Mouse (Mus musculus) frontal cortex, postnatal 36 days (tissue): ENCODE measurements around the gene Whamm.

Experiments used
- DNase-seq, 2 experiments: peaks; one replicate each; pipeline ENCODE4 v3.0.0; 2022; ENCODE audit warnings: low spot score in 2 of 2

Whamm gene

GRCm38 (mm10) chr7:81597660-81598059, 26.6 kb downstream of the Whamm start:
- no peak for DNase-seq

- DNase-seq = peak; percentile 28 to 49
Observed at GRCm38 (mm10) chr7:81599379-81600280, 28.6 kb downstream of the Whamm start.

GRCm38 (mm10) chr7:81604991-81605390, 33.9 kb downstream of the Whamm start:
- no peak for DNase-seq

GRCm38 (mm10) chr7:81605489-81605888, 34.4 kb downstream of the Whamm start:
- DNase-seq = no peak

GRCm38 (mm10) chr7:81606452-81606851, 35.4 kb downstream of the Whamm start:
- DNase-seq = no peak

GRCm38 (mm10) chr7:81610125-81610524, 39.1 kb downstream of the Whamm start:
- DNase-seq = no peak

- no peak for DNase-seq
Observed at GRCm38 (mm10) chr7:81612856-81613635, 42.0 kb downstream of the Whamm start.

- DNase-seq = no peak
Observed at GRCm38 (mm10) chr7:81615031-81615430, 44.0 kb downstream of the Whamm start.

GRCm38 (mm10) chr7:81622793-81623192, 51.7 kb downstream of the Whamm start:
- DNase-seq = no peak

- no peak for DNase-seq
Observed at GRCm38 (mm10) chr7:81623767-81624166, 52.7 kb downstream of the Whamm start.

- DNase-seq = no peak
Observed at GRCm38 (mm10) chr7:81626460-81626859, 55.4 kb downstream of the Whamm start.

GRCm38 (mm10) chr7:81631261-81631660, 60.2 kb downstream of the Whamm start:
- DNase-seq = peak; percentile 28 to 49

- DNase-seq = no peak
Observed at GRCm38 (mm10) chr7:81632586-81632985, 61.5 kb downstream of the Whamm start.

GRCm38 (mm10) chr7:81641101-81641500, 70.0 kb downstream of the Whamm start:
- DNase-seq = no peak

GRCm38 (mm10) chr7:81644551-81645235, 73.6 kb downstream of the Whamm start:
- no peak for DNase-seq
